Mouse (Mus musculus) embryonic facial prominence, embryonic 10.5 days (tissue): Measurements from ENCODE around the gene Cd70. TPM values are rescaled to one million over a fixed set of nuclear protein-coding genes. Genes with fewer than 3 reads are reported as not detected.

ENCODE experiments used
- DNase-seq: peaks from one replicate; pipeline ENCODE4 v3.0.0-alpha.2; 2017; ENCODE audit warnings: low spot score
- H3K27ac ChIP-seq: fragments of 300-500 bp; sonication (generic); replicated peaks from 2 replicates; pipeline ENCODE4 v1.5.1; 2016; ENCODE audit warnings: mild to moderate bottlenecking
- H3K27me3 ChIP-seq: fragments of 300-500 bp; sonication (generic); replicated peaks from 2 replicates; pipeline ENCODE4 v1.6.1; 2016; ENCODE audit warnings: low read depth, mild to moderate bottlenecking; ENCODE audit not compliant: poor library complexity, severe bottlenecking
- H3K36me3 ChIP-seq: fragments of 300-500 bp; sonication (generic); replicated peaks from 2 replicates; pipeline ENCODE4 v1.6.1; 2016; ENCODE audit warnings: mild to moderate bottlenecking, moderate library complexity
- H3K4me1 ChIP-seq: fragments of 300-500 bp; sonication (generic); 2 replicates; pipeline ENCODE4 v1.6.1; 2016
- H3K4me3 ChIP-seq: fragments of 300-500 bp; sonication (generic); 2 replicates; pipeline ENCODE4 v1.5.1; 2016; ENCODE audit warnings: mild to moderate bottlenecking, moderate library complexity
- H3K9me3 ChIP-seq: fragments of 300-500 bp; sonication (generic); 2 replicates; pipeline ENCODE4 v1.6.1; 2016; ENCODE audit warnings: mild to moderate bottlenecking
- WGBS: fragments of 180-500 bp; shearing (Covaris S2); methylation state at CpG from one replicate; pipeline ENCODE4 v1.1.7; 2016; 5-methylcytosine and 5-hydroxymethylcytosine counted together
- polyA plus RNA-seq: library from polyadenylated mRNA; unstranded; fragments of >200 nt; fragmentation: Nextera tagmentation; extraction: Ambion mirVana; gene quantifications from 2 replicates; pipeline ENCODE4 v1.2.1, GENCODE M21; 2016

The Cd70 gene
- polyA plus RNA-seq, 1 experiment from 2014 or later: not detected

DNA sequence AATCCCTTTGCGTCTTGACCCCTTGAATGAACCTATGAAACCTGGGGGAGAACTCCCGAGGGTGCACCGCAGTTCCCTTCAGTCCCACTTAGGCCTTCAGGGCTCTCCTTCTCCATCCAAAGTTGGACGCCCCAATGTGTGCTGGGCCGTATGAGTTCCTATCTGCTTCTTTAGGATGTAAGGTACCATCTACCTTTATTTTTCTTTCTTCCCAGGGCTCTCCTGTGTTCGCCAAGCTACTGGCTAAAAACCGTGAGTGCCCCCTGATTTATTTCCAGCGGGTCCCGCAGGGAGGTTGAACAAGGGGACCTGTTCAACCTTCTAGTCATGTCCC is 43.6 kb downstream of the Cd70 start:
- 5% methylated on average over 9 of the region's 9 CpGs for WGBS
- no peaks in the 10 kb centered on the region for H3K36me3 ChIP-seq
- H3K27me3 ChIP-seq: 0 out of 2 replicates have a peak, but pooled peaks cover 3% of the 10 kb centered on the region
- H3K4me3 ChIP-seq: peak overlapping the region; percentile 80
- peaks cover 30% of the 10 kb centered on the region for H3K4me1 ChIP-seq
- H3K9me3 ChIP-seq: no peaks in the 10 kb centered on the region
- no peak for DNase-seq
- peak overlapping the region; percentile 88 for H3K27ac ChIP-seq

DNA sequence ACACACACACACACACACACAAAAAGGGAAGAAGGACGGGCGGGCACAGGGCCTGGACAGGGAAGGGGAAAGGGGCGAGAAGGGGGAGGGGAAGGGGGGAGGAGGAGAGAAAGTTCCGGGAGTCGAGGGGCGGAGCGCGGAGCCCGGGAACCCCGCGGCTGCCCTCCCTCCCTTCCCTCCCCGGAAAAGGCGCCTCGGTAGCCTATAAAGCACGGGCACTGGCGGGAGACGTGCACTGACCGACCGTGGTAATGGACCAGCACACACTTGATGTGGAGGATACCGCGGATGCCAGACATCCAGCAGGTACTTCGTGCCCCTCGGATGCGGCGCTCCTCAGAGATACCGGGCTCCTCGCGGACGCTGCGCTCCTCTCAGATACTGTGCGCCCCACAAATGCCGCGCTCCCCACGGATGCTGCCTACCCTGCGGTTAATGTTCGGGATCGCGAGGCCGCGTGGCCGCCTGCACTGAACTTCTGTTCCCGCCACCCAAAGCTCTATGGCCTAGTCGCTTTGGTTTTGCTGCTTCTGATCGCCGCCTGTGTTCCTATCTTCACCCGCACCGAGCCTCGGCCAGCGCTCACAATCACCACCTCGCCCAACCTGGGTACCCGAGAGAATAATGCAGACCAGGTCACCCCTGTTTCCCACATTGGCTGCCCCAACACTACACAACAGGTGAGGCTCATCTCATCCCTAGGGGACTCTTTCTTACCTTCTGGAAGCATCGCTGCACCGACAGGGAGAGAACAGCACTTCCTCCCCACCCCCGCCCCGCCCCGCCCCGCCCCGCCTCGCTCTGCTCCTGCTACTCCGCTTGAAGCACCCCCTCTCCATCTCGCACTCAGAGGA is 44.2 kb downstream of the Cd70 start, which contains the start of gene Tnfsf9:
Tnfsf9 (plus strand) TSS at position 145 of the 854 bp plus-strand sequence.
- Histone ChIP-seq H3K27me3 (0 out of 2 replicates have a peak, but pooled peaks cover 3% of the 10 kb centered on the region), H3K36me3 (no peaks in the 10 kb centered on the region), H3K27ac (peak within 1 kb of the TSS; percentile 88), H3K4me3 (peak within 1 kb of the TSS; percentile 80), H3K9me3 (no peaks in the 10 kb centered on the region), H3K4me1 (peaks cover 30% of the 10 kb centered on the region)
- peak; percentile 84 for DNase-seq
- under 1% methylated on average over 61 of the region's 61 CpGs for WGBS

DNA sequence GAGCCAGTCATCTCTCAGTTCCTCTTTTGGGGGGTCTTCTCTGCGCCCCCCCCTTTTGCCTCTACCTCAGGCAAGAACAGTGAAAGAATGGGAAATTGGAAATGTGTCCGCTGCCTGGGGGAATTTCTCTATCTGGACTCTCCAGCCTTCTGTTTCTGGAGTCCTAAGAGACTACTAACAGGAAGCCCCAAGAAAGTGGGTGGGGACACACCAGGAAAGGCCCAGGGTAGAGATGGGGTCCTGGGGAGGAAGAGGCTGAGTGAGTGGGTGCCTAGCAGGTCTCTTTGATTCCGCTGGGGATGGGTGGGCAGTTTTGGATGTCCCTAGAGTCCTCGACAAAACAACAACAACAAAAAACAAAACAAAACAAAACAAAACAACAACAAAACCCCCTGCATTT is 45.1 kb downstream of the Cd70 start:
- Histone ChIP-seq H3K27ac (peak overlapping the region; percentile 88), H3K27me3 (0 out of 2 replicates have a peak, but pooled peaks cover 3% of the 10 kb centered on the region), H3K36me3 (no peaks in the 10 kb centered on the region), H3K4me3 (peak overlapping the region; percentile 80), H3K9me3 (no peaks in the 10 kb centered on the region), H3K4me1 (peaks cover 34% of the 10 kb centered on the region)
- 39% methylated on average over 4 of the region's 4 CpGs for WGBS
- no peak for DNase-seq

DNA sequence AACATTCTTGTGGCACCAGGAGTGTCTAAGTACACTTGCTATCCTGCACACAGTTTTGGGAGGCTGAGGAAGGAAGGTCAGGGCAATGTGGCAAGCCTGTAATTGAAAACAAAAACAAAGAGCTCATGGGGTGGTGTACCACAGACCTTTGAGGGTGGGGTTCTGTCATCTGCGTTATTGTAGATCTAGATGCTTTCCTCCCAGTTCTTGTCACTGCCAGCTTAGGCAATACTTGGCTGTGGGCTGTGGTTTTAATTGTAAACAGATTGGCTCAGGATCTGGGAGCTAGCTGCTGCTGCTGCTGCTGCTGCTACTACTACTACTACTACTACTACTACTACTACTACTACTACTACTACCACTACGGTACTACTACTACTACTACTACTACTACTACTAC is 47.3 kb downstream of the Cd70 start:
- Histone ChIP-seq H3K9me3 (no peaks in the 10 kb centered on the region), H3K27me3 (0 out of 2 replicates have a peak, but pooled peaks cover 3% of the 10 kb centered on the region), H3K27ac (no peak overlapping the region), H3K36me3 (no peaks in the 10 kb centered on the region), H3K4me1 (peaks cover 33% of the 10 kb centered on the region), H3K4me3 (no peak overlapping the region)
- DNase-seq: no peak
- WGBS: 73% methylated on average over 2 of the region's 2 CpGs

DNA sequence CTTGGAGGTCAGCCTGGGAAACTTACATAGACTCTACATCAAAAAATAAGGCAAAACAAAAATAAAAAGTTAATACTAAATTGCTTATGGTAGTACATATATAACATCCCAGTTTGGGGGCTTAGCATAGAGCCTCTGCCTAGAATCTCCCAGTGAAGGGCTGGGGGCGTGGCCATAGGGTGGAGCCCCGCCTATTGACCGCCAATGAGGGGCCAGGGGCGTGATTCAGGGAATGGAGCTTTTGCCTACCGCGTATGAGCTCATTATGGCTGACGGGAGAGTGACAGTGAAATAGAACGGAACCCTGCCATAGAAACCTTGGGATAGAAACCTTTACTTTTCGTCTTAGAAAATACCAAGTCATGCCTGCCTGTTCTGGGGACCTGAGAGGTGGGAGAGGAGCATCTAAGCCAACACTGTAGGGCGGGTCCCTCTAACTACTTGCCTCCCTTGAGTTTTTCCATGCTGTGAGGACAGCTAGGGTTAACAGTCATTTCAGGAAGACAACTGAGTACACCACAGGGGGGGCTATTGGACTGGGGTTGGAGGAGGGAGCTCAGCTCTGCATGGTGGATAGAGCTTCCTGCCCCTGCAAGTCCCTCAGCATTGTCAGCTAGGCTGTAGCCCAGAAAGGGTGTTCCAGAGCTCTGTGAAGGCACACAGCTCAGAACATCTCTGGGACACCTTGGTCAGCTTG is 49.8 kb downstream of the Cd70 start:
- DNase-seq: peak; percentile 45
- peaks cover 12% of the 10 kb centered on the region for H3K27me3 ChIP-seq
- no peaks in the 10 kb centered on the region for H3K9me3 ChIP-seq
- H3K4me1 ChIP-seq: peaks cover 21% of the 10 kb centered on the region
- H3K27ac ChIP-seq: no peak overlapping the region
- H3K36me3 ChIP-seq: no peaks in the 10 kb centered on the region
- WGBS: 7% methylated on average over 10 of the region's 10 CpGs
- no peak overlapping the region; the same call in 1 of the 2 replicates for H3K4me3 ChIP-seq

DNA sequence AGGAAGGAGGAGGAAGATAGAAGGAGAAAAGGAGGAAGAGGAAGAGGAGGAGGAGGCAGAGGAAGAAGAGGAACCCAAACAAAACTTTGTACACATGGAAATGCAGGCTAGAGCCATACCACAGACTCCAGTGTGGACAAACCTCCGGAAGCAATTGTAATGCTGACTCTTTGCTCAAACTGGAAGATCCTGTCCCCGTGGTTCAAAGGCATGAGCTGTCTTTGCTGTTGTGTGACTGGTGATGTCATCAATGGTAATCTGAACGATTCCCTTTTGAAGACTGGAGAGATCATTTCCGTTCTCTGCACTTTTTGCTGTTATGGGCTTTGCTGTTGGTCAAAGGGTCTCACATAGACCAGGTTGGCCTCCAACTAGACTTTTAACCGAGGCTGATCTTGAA is 51.3 kb downstream of the Cd70 start:
- H3K4me1 ChIP-seq: peaks cover 16% of the 10 kb centered on the region
- H3K27me3 ChIP-seq: peaks cover 12% of the 10 kb centered on the region
- H3K27ac ChIP-seq: no peak overlapping the region
- no peak for DNase-seq
- H3K9me3 ChIP-seq: no peaks in the 10 kb centered on the region
- 86% methylated on average over 5 of the region's 5 CpGs for WGBS
- H3K36me3 ChIP-seq: no peaks in the 10 kb centered on the region
- H3K4me3 ChIP-seq: no peak overlapping the region

DNA sequence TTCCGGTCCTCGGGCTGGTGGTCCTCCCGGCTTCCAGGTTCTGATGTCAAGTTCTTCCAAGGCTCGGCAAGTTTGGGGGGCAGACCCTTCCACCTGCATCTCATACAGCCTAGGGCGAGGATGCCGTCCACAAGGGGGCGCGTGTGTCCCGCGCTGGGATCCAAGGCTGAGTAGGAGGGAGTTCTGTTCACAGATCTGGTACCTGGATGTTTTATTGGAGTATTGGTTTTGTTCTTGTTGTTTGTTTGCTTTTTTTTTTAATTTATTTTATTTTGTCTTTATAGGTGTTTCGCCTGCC is 53.0 kb downstream of the Cd70 start:
- H3K27ac ChIP-seq: no peak overlapping the region
- H3K4me1 ChIP-seq: peaks cover 16% of the 10 kb centered on the region
- no peaks in the 10 kb centered on the region for H3K9me3 ChIP-seq
- WGBS: 2% methylated on average over 11 of the region's 11 CpGs
- no peaks in the 10 kb centered on the region for H3K36me3 ChIP-seq
- peaks cover 12% of the 10 kb centered on the region for H3K27me3 ChIP-seq
- DNase-seq: peak; percentile 86
- peak overlapping the region; percentile 40 for H3K4me3 ChIP-seq

Other genes with a start within 250 kb of the Cd70 start
- 70.9 and 73.1 TPM in 2 replicates for gene Mllt1, start 214.4 kb downstream of the Cd70 start, polyA plus RNA-seq
- not detected in 2 replicates for gene Acer1, start 167.7 kb downstream of the Cd70 start, polyA plus RNA-seq
- 191 and 192 TPM in 2 replicates for gene Clpp, start 159.5 kb downstream of the Cd70 start, polyA plus RNA-seq
- 42.5 and 45.1 TPM in 2 replicates for gene Alkbh7, start 152.4 kb downstream of the Cd70 start, polyA plus RNA-seq
- 0.60 and 1.1 TPM in 2 replicates for gene Pspn, start 149.8 kb downstream of the Cd70 start, polyA plus RNA-seq
- 78.7 and 80.7 TPM in 2 replicates for gene Gtf2f1, start 138.5 kb downstream of the Cd70 start, polyA plus RNA-seq
- 0.25 and 0.54 TPM in 2 replicates for gene Gm17949, start 138.3 kb downstream of the Cd70 start, polyA plus RNA-seq
- 53.9 and 55.1 TPM in 2 replicates for gene Khsrp, start 118.3 kb downstream of the Cd70 start, polyA plus RNA-seq
- 0.12 TPM in 1 of 2 replicates, not detected in the other for gene Slc25a41, start 108.1 kb downstream of the Cd70 start, polyA plus RNA-seq
- gene Crb3, start 90.7 kb downstream of the Cd70 start, polyA plus RNA-seq: 7.2 and 8.0 TPM in 2 replicates
- 7.0 and 8.2 TPM in 2 replicates for gene Slc25a23, start 89.9 kb downstream of the Cd70 start, polyA plus RNA-seq
- gene Dennd1c, start 71.3 kb downstream of the Cd70 start, polyA plus RNA-seq: 2.0 and 2.8 TPM in 2 replicates
- 34.4 and 35.5 TPM in 2 replicates for gene Tubb4a, start 62.0 kb downstream of the Cd70 start, polyA plus RNA-seq
- 8.0 and 8.8 TPM in 2 replicates for gene Tnfsf9, start 44.5 kb downstream of the Cd70 start, polyA plus RNA-seq
- gene Tnfsf14, start 44.4 kb upstream of the Cd70 start, polyA plus RNA-seq: 0.08 TPM in 1 of 2 replicates, not detected in the other
- 0.30 and 0.32 TPM in 2 replicates for gene C3, start 78.4 kb upstream of the Cd70 start, polyA plus RNA-seq
- 24.9 and 25.7 TPM in 2 replicates for gene Gpr108, start 98.7 kb upstream of the Cd70 start, polyA plus RNA-seq
- gene Trip10, start 99.7 kb upstream of the Cd70 start, polyA plus RNA-seq: 37.4 and 42.2 TPM in 2 replicates
- gene Vav1, start 129.3 kb upstream of the Cd70 start, polyA plus RNA-seq: 1.4 and 1.6 TPM in 2 replicates
- gene Adgre1, start 208.9 kb upstream of the Cd70 start, polyA plus RNA-seq: 1.4 and 1.9 TPM in 2 replicates